Mouse (Mus musculus) spleen, embryonic (tissue): ENCODE measurements around the gene Rhobtb1.

ENCODE experiments used
- CTCF ChIA-PET: fragments of 350-600 bp; sonication (Branson Sonifier 250); formaldehyde crosslinking; loops from one replicate; lab custom pipeline; 2022; lab: Charles Lee

The Rhobtb1 gene

DNA sequence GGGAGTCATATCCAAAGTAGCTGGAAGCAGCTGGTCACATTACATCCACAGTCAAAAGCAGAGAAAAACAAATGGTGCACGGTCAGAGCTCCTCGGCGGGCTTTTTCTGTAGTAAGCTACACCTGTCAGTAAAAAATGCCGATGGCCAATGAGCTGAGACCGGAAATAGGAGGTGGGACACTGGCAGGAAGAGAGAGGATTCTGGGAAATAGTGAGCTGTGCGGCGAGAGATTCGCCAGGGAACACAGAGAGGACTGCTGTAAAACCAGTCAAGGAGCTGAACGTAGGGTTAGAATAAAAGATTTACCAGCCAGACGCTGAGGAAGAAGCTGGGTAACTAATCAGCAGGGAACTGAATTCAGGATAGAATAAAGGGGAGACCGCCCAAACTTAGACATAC is 167.3 kb downstream of the Rhobtb1 start:
- CTCF ChIA-PET, result no interaction called here

DNA sequence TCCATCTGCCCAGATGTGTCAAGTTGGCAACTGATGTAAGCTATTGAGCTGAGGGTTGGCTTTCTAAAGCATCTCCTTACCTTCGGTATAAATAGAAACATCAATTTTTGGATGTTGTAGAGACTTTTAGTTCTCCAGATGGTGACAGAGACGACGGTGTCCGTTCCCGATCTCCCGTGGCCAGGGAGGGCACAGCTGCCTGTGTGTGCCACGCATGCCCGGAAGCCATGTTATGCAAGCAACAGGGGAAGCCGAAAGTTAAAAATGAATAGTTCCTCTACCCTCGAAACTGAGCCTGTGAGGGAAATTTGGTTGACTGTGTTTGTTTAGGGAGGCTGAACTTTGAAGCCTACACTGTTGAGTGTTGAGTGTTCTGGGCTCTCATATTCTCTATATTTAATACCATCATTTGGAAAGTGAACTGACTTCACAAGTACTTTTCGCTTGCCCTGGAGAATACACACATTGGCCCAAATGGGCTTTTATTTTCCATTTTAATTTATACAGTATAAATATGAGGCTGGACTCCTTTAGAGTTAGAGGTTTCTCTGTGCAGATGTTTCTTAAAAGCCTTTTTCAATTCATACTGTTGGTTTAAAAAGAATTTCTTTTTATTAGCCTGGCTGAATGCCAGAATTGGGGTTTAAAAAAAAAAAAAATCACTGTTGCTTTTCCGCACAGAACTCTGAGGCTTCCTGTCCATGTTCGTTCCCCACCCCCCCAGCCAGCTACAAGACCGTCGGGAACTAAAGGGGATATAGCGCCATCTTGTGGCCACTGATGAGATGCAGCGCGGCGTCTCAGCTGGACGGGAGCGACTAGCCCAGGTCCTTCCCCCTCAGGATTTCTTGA is 169.7 kb downstream of the Rhobtb1 start:
- CTCF ChIA-PET, result interaction anchor here (0.6 kb wide), 2 partner anchors 21 to 342 kb away, joined by 3 to 4 read pairs; no protein-coding TSS in a partner anchor

DNA sequence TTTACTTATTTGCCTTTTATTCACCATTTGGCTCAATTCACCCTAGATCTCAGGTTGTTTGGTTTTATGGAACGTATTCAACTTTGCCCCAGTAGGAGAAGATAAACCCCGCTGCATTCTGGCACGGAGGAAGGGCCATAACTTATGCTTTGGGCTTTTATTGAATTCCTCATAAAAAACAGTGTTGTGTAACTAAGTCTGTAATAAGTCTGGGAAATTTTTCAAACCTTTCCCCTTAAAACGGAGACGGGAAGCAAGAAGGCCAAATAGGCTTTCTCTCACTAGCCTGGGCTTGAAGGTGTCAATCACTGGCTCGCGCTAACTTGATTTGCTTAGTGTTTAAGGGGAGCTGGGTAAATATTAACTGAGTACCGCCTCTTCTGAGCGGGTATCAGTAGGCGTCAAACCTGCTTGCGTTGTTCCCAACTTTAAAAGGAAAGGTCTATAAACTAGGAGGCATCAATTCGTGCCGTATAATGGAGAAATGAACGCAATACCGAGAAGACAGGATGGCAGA is 170.3 kb downstream of the Rhobtb1 start:
- CTCF ChIA-PET, result interaction anchor here (0.6 to 0.8 kb wide), 4 partner anchors 16 to 363 kb away, joined by 3 to 7 read pairs (median 6); no protein-coding TSS in a partner anchor

- CTCF ChIA-PET, result no interaction called here
These were observed 172.8 kb downstream of the Rhobtb1 start for GRCm38 (mm10) chr10:69323986-69324385.

DNA sequence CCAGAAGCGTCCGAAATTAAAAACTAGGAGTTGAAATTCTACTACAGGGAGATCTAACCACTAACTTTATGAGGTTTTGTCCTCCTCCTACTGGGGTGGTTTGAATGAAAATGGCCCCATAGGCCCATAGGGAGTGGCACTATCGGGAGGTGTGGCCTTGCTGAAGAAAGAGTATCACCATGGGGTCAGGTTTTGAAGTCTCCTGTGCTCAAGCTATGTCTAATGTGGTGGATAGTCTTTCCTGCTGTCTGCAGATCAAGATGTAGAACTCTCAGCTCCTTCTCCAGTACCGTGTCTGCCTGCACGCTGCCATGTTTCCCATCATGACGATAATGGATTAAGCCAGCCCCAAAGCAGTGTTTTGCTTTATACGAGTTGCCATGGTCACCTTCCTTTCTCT is 173.6 kb downstream of the Rhobtb1 start:
- CTCF ChIA-PET, result interaction anchor here (0.7 kb wide), 1 partner anchor 1446 kb away, joined by 3 read pairs; no protein-coding TSS in a partner anchor

GRCm38 (mm10) chr10:69326433-69326832 is 175.2 kb downstream of the Rhobtb1 start:
- CTCF ChIA-PET, result no interaction called here

DNA sequence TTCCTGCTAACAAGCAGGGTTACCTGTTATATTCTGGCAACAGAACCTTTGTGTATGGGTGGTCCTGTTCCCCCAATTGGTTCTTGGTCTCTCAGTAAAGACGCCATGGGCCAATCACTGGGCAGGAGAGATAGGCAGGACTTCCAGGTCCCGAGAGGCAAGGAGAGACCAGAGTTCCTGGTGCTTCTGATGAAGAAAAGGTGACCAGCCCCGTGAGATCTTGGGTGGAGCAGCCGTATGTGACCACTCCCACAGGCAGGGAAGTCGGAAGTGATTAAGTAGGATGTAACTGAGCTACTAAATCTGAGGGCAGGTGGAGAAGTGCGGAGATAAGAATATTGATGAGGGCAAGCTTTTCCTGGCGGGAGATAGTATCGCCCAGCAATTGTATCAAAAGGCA is 176.1 kb downstream of the Rhobtb1 start:
- CTCF ChIA-PET, result interaction anchor here (0.6 kb wide), 1 partner anchor 1820 kb away, joined by 3 read pairs; no protein-coding TSS in a partner anchor

DNA sequence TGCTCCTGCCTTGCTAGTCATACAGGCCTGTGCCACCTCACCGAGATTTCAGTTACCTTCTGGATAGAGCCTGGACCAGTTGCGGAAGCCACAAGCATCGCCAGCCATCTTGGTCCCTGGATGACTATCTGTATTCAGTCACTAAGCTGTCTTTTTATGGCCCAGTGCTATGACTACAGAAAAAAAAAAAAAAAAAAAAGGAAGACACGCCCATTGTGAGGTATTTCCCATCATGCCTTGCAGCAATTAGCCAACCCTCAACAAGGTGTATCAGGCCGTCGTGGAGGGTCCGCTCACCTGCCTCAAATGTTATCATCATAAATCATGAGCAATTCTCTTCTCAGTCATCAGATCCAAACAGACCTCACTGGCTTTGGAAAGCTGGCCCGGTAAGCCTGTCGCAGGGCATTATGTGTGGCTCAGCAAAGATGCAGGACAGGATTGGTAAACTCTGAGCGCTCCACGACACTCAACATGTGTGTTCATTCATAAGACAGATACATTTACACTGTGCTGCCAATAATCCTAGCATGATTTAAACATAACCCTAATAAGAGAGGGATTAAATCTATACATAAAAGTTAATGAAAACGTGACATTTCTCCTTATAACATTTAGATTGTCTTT is 176.9 kb downstream of the Rhobtb1 start:
- CTCF ChIA-PET, result interaction anchor here (0.6 kb wide), 2 partner anchors 208 to 1821 kb away, joined by 3 to 9 read pairs; no protein-coding TSS in a partner anchor

DNA sequence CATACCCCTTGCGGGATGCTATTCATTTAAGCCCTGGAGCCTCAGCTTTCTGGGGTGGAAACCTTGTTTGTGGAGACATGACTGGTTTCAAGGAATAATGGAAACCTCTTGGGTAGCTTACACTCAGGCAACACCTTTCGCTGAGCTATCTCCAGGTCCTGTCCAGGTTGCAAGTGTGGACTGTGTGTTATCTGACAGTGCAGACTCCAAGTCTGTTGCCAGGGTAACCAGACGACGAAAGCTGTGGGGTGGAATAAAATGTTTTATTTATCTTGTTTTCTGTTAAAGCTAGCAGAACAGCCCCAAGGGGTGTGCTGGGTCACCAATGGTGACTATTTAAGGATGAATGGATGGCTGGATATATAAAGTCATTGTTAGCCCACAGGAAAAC is 177.4 kb downstream of the Rhobtb1 start:
- CTCF ChIA-PET, result interaction anchor here (0.6 kb wide), 1 partner anchor 208 kb away, joined by 9 read pairs; no protein-coding TSS in a partner anchor

DNA sequence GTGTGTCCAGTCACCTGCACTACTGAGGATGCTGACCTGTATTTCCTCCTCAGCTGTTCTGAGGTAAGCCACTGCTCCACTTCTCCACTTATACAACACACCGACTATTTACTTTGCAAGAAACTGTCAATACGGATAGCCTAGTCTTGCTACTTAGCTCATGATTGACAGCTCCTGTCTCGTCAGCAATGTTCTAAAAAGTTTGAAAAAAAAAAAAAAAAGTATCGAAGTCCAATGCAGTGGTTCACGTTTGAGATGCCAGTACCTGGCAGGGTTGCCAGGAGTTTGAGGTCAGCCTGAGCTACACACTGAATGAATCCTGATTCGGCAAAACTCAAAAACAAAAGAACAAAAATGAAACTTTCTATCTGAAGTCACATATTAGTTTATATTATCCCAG is 180.0 kb downstream of the Rhobtb1 start:
- CTCF ChIA-PET, result interaction anchor here (0.7 kb wide), 1 partner anchor 26 kb away, joined by 4 read pairs; no protein-coding TSS in a partner anchor

DNA sequence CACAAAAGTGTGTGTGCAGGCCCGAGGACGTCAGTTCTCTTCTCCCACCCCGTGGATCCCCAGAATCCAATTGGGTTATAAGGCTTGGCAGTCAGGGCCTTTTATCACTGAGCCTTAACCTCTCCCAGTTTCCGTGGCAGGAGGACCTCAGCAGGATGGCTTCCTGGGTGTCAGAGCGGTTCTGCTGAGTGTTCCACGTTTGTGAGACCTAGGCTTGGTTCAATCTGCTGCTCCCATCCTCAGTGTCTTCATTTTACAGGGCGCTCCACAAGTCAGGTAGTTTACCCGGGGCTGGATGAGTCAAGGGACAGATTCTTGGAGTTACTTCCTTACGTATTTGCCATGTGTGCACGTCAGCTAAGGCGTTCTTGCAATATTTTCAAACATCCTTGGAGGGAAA is 182.0 kb downstream of the Rhobtb1 start:
- CTCF ChIA-PET, result no interaction called here

GRCm38 (mm10) chr10:69334271-69335194 is 183.3 kb downstream of the Rhobtb1 start:
- CTCF ChIA-PET, result no interaction called here

- CTCF ChIA-PET, result no interaction called here
These were observed 183.9 kb downstream of the Rhobtb1 start for GRCm38 (mm10) chr10:69335195-69335536.

DNA sequence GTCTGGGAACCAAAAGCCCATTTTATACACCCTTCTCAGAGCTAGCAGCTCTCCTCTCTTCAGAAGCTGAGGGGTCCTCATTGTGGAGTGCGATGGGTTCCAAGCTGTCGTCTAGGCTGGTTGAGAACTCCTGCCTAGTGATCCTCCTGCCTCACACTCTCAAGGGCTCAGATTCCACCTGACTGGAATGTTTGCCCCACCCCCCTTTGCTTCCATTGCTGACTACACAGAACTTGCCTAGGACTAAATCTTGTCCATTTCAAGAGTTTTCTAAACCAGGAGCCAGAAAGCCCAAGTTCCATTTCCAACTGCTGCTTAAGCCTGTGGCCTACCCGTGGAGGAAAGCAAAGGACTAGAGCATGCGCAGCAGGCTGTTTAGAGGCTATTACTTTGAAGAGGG is 184.4 kb downstream of the Rhobtb1 start:
- CTCF ChIA-PET, result no interaction called here

DNA sequence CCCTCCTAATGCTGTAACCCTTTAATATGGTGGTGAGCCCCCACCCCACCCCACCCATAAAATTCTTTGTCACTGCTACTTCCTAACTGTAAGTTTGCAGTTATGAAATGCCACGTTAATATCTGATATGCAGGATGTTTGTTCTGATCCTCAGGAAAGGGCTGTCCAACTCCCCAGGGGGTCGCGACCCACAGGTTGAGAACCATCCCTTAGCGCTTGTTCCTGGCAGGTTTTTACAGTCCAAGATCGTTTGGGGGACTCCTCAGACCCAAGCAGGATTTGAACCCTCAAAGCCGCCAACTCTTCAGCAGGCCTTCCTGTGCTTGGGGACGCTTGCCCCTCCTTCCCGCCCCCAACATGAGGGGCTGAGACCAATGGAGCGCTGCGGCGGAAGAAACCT is 185.0 kb downstream of the Rhobtb1 start:
- CTCF ChIA-PET, result no interaction called here

DNA sequence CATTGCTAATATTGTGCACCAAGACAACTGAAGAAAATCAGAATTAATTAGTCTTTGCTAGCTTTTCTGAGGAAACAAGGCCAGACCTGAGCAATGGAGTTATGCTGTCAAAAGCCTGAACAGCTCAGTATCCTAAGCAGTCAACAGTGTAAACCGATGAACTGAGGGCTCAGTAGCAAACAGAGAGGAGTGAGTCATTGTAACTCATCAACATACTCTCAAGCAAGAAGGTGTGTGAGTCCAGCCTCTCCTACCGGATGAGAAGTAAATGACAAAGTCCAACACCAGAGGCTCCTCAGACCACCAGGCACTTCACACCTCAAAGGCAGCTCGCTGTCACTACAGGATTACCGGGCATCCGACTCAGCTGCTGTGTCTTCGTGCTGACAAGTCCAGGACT is 188.8 kb downstream of the Rhobtb1 start:
- CTCF ChIA-PET, result no interaction called here
